Mouse (Mus musculus) kidney, embryonic 16.5 days (tissue): ENCODE results near the gene Pdcd6. TPM values are rescaled to one million over a fixed set of nuclear protein-coding genes. Genes with fewer than 3 reads are reported as not detected.
A peak's percentile ranks its signal among the peaks of the same experiment; 100 is the strongest.

Source experiments
- ATAC-seq: fragments of 200-750 bp; cut with Nextera tagmentation; 2 replicates; pipeline ENCODE4 v1.8.0; 2017; ENCODE audit warnings: moderate TSS enrichment; ENCODE audit not compliant: low FRiP score, low TSS enrichment
- H3K27ac ChIP-seq: fragments of 300-500 bp; sonication (generic); 2 replicates; pipeline ENCODE4 v1.5.1; 2014; ENCODE audit warnings: low read length
- H3K27me3 ChIP-seq: fragments of 300-500 bp; sonication (generic); 2 replicates; pipeline ENCODE4 v1.6.1; 2014; ENCODE audit warnings: low read length, control low read depth, mixed read lengths; ENCODE audit not compliant: insufficient read depth
- H3K36me3 ChIP-seq: fragments of 300-500 bp; sonication (generic); 2 replicates; pipeline ENCODE4 v1.6.1; 2014; ENCODE audit warnings: low read length, control low read depth, mixed read lengths; ENCODE audit not compliant: insufficient read depth
- H3K4me1 ChIP-seq: fragments of 300-500 bp; sonication (generic); 2 replicates; pipeline ENCODE4 v1.6.1; 2014; ENCODE audit warnings: low read length, control low read depth, mixed read lengths; ENCODE audit not compliant: insufficient read depth
- H3K4me2 ChIP-seq: fragments of 300-500 bp; sonication (generic); replicated peaks from 2 replicates; pipeline ENCODE4 v1.6.1; 2014; ENCODE audit warnings: low read depth, low read length
- H3K4me3 ChIP-seq: fragments of 300-500 bp; sonication (generic); 2 replicates; pipeline ENCODE4 v1.5.1; 2014; ENCODE audit warnings: mild to moderate bottlenecking, low read length
- H3K9ac ChIP-seq: fragments of 300-500 bp; sonication (generic); replicated peaks from 2 replicates; pipeline ENCODE4 v1.6.1; 2014; ENCODE audit warnings: low read length
- H3K9me3 ChIP-seq: fragments of 300-500 bp; sonication (generic); 2 replicates; pipeline ENCODE4 v1.6.1; 2016; ENCODE audit warnings: low read length, control low read depth
- WGBS: fragments of 180-500 bp; shearing (Covaris S2); extraction: QIAGEN DNeasy Blood & Tissue Kit; methylation state at CpG from one replicate; pipeline ENCODE4 v1.1.7; 2014; 5-methylcytosine and 5-hydroxymethylcytosine counted together
- polyA plus RNA-seq: library from polyadenylated mRNA; unstranded; fragments of >200 nt; fragmentation: Nextera tagmentation; extraction: Ambion mirVana; gene quantifications from 2 replicates; pipeline ENCODE4 v1.2.1, GENCODE M21; 2015

The Pdcd6 gene
- polyA plus RNA-seq, 1 experiment from 2014 or later: 172 TPM

- H3K9ac ChIP-seq: peak overlapping the region; percentile 88
- ATAC-seq: no peak
These were observed 601 bp downstream of the Pdcd6 start for GRCm38 (mm10) chr13:74316789-74317169.

GRCm38 (mm10) chr13:74316386-74316785, 994 bp downstream of the Pdcd6 start:
- Histone ChIP-seq H3K27me3 (no peaks in the 10 kb centered on the region), H3K36me3 (peaks cover 16% of the 10 kb centered on the region), H3K4me1 (peaks cover 12% of the 10 kb centered on the region), H3K4me2 (peak overlapping the region; percentile 87), H3K4me3 (peak overlapping the region; percentile 83), H3K27ac (peak overlapping the region; percentile 82), H3K9me3 (no peaks in the 10 kb centered on the region), H3K9ac (peak overlapping the region; percentile 88)
- ATAC-seq: no peak
- 28% methylated on average over 4 of the region's 4 CpGs for WGBS

More at GRCm38 (mm10) chr13:74316789-74317169, 601 bp downstream of the Pdcd6 start:
- H3K4me2 ChIP-seq: peak overlapping the region; percentile 87
- peak overlapping the region; percentile 83 for H3K4me3 ChIP-seq
- 1% methylated on average over 15 of the region's 15 CpGs for WGBS
- H3K27ac ChIP-seq: peak overlapping the region; percentile 82
- H3K9me3 ChIP-seq: no peaks in the 10 kb centered on the region
- H3K27me3 ChIP-seq: no peaks in the 10 kb centered on the region
- H3K4me1 ChIP-seq: peaks cover 12% of the 10 kb centered on the region
- H3K36me3 ChIP-seq: peaks cover 15% of the 10 kb centered on the region

DNA sequence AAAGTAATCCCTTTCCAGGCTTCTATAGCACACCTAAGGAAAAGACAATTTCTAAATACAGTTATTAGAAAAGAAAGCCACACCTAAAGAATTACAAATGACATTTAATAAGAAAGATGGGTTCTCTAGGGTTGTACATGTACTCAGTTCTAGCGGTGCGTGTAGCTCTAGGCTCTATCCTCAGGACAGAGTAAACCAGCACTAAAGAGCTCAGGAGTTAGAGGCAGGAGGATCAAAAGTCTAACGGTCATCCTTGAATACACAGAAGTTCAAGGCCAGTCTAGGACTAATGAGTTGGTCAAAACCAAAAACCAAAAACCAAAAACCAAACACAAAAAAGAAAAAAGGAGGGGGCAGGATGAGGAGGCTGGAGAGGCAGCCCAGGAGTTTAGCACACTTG, 2.8 kb downstream of the Pdcd6 start:
- WGBS: 96% methylated on average over 3 of the region's 3 CpGs
- Histone ChIP-seq H3K9ac (no peak overlapping the region), H3K4me3 (no peak overlapping the region), H3K36me3 (peaks cover 9% of the 10 kb centered on the region; the same call in 1 of the 2 replicates), H3K27ac (no peak overlapping the region), H3K9me3 (no peaks in the 10 kb centered on the region), H3K4me2 (no peak overlapping the region), H3K27me3 (no peaks in the 10 kb centered on the region), H3K4me1 (peaks cover 12% of the 10 kb centered on the region)
- ATAC-seq: no peak

GRCm38 (mm10) chr13:74305780-74306179, 11.6 kb downstream of the Pdcd6 start:
- no peak overlapping the region for H3K9ac ChIP-seq
- H3K4me1 ChIP-seq: no peaks in the 10 kb centered on the region
- 94% methylated on average over 1 of the region's 1 CpGs for WGBS
- no peaks in the 10 kb centered on the region for H3K9me3 ChIP-seq
- no peaks in the 10 kb centered on the region for H3K27me3 ChIP-seq
- no peak for ATAC-seq
- H3K36me3 ChIP-seq: peaks cover 47% of the 10 kb centered on the region
- H3K27ac ChIP-seq: no peak overlapping the region
- no peak overlapping the region for H3K4me3 ChIP-seq
- H3K4me2 ChIP-seq: no peak overlapping the region

GRCm38 (mm10) chr13:74305380-74305779, 12.0 kb downstream of the Pdcd6 start:
- Histone ChIP-seq H3K4me2 (no peak overlapping the region), H3K9ac (no peak overlapping the region), H3K9me3 (no peaks in the 10 kb centered on the region), H3K27me3 (no peaks in the 10 kb centered on the region), H3K4me1 (no peaks in the 10 kb centered on the region), H3K36me3 (peaks cover 47% of the 10 kb centered on the region), H3K4me3 (no peak overlapping the region), H3K27ac (no peak overlapping the region)
- 87% methylated on average over 6 of the region's 6 CpGs for WGBS
- no peak for ATAC-seq

DNA sequence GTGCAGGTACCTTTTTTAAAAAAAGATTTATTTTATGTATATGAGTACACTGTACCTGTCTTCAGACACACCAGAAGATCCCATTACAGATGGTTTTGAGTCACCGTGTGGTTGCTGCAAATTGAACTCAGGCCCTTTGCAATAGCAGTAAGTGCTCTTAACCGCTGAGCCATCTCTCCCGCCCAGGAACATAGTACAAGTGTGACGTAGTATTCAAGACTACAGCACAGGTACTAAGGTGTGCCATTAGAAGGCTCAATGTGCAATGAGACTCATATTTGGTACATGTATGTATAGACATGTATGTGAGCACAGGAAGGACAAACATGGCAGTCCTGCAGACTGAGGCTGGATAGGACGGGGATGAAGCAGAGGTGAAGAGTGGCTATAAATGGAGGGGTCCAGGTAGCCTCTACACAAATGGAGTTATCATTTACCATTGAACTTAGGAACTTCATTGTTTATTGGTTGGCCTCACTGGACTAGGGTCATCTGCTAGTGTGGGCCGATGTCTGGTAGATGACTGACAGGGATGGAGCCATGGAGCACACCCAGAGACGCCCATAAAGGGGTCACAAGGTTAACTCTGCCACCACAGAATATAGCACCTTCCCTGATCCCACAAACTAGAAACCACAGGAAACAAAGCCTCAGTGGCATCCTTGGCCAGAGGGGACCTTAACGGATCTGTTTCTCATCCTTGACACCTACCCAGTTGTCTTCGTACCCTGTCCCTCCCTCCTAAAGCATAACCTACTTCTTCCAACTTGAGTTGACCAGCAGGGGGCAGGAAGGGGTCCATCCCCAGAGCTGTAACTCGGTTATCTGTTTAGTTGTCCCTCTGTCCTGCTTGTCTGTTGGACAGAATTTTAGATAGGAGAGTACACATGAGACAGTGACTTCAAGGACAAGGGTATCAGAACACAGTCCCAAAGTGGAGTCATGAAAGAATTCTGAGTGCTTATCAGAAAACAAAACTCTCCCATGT, 15.0 kb downstream of the Pdcd6 start:
- 82% methylated on average over 10 of the region's 10 CpGs for WGBS

GRCm38 (mm10) chr13:74301607-74301984, 15.8 kb downstream of the Pdcd6 start:
- Histone ChIP-seq H3K27ac (no peak overlapping the region), H3K9me3 (no peaks in the 10 kb centered on the region), H3K4me1 (no peaks in the 10 kb centered on the region), H3K27me3 (no peaks in the 10 kb centered on the region), H3K36me3 (peaks cover 29% of the 10 kb centered on the region), H3K4me3 (no peak overlapping the region), H3K4me2 (no peak overlapping the region), H3K9ac (no peak overlapping the region)
- peak; percentile 24; the same call in 1 of the 2 replicates for ATAC-seq
- WGBS: 72% methylated on average over 6 of the region's 6 CpGs

More for the DNA sequence above, 15.0 kb downstream of the Pdcd6 start:
- Histone ChIP-seq H3K36me3 (peaks cover 29% of the 10 kb centered on the region), H3K27ac (no peak overlapping the region), H3K4me2 (no peak overlapping the region), H3K4me3 (no peak overlapping the region), H3K9me3 (no peaks in the 10 kb centered on the region), H3K27me3 (no peaks in the 10 kb centered on the region), H3K9ac (no peak overlapping the region), H3K4me1 (no peaks in the 10 kb centered on the region)
- 0 out of 2 replicates have a peak, but pooled peaks have one; percentile 10 for ATAC-seq

- H3K4me3 ChIP-seq: no peak overlapping the region
- WGBS: 44% methylated on average over 4 of the region's 4 CpGs
- no peak overlapping the region for H3K9ac ChIP-seq
- no peak overlapping the region for H3K27ac ChIP-seq
- no peak overlapping the region for H3K4me2 ChIP-seq
- no peaks in the 10 kb centered on the region for H3K4me1 ChIP-seq
- no peaks in the 10 kb centered on the region for H3K9me3 ChIP-seq
- H3K36me3 ChIP-seq: peaks cover 26% of the 10 kb centered on the region
- peak; percentile 82; the same call in 1 of the 2 replicates for ATAC-seq
- no peaks in the 10 kb centered on the region for H3K27me3 ChIP-seq
These were observed 16.3 kb downstream of the Pdcd6 start for GRCm38 (mm10) chr13:74300925-74301606.

DNA sequence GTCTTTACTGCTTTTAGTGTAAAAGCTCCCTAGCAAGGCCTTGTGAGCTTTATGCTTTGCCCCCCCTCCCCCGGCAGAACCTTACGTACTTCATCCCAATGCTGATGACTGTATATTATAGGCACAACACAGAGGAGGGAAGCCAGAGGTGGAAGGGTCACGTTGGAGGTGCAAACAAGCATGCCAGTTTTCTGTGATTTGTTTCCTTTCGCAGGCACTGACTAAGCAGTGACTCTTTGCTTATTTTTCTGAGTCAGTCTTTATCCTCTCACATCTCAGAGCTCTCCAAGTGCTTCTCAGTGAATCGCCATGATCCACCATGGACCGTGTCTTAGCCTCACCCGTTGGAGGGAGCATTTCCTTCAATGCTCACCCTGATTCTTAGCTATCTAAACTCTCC, 21.0 kb downstream of the Pdcd6 start:
- 72% methylated on average over 7 of the region's 7 CpGs for WGBS
- H3K9ac ChIP-seq: no peak overlapping the region
- peaks cover 7% of the 10 kb centered on the region; the same call in 1 of the 2 replicates for H3K4me1 ChIP-seq
- H3K4me3 ChIP-seq: no peak overlapping the region
- H3K36me3 ChIP-seq: no peaks in the 10 kb centered on the region
- ATAC-seq: no peak
- H3K9me3 ChIP-seq: no peaks in the 10 kb centered on the region
- peaks cover 17% of the 10 kb centered on the region for H3K27me3 ChIP-seq
- no peak overlapping the region for H3K4me2 ChIP-seq
- no peak overlapping the region for H3K27ac ChIP-seq
